Mouse (Mus musculus): ENCODE measurements around the gene Cenpf. TPM values are rescaled to one million over a fixed set of nuclear protein-coding genes. Genes with fewer than 3 reads are reported as not detected.

Cenpf gene
- 8.2 and 25.2 TPM in 2 replicates for total RNA-seq (2014; fragmentation: Nextera tagmentation)
- total RNA-seq (2017): 39.1 and 42.3 TPM in 2 replicates

GRCm38 (mm10) chr1:189687654-189688387 lies at the start of gene Cenpf:
TSS of gene Cenpf (minus strand) at chr1:189688086.
- peak; percentile 97 for ATAC-seq (replicated peaks; ENCODE audit: poor library complexity, severe bottlenecking)

- ATAC-seq (replicated peaks; ENCODE audit: poor library complexity, severe bottlenecking): no peak
Observed at GRCm38 (mm10) chr1:189732156-189732555, 44.3 kb upstream of the Cenpf start.

- ATAC-seq (replicated peaks; ENCODE audit: poor library complexity, severe bottlenecking): no peak
Observed at GRCm38 (mm10) chr1:189731697-189732096, 43.8 kb upstream of the Cenpf start.

GRCm38 (mm10) chr1:189729141-189729815 lies 41.4 kb upstream of the Cenpf start:
- no peak for ATAC-seq (replicated peaks; ENCODE audit: poor library complexity, severe bottlenecking)

- ATAC-seq (replicated peaks; ENCODE audit: poor library complexity, severe bottlenecking): no peak
Observed at GRCm38 (mm10) chr1:189728784-189729115, 40.9 kb upstream of the Cenpf start.

GRCm38 (mm10) chr1:189727884-189728783 lies 40.2 kb upstream of the Cenpf start, which contains the start of gene Ptpn14:
TSS of gene Ptpn14 (plus strand) at chr1:189728268.
- ATAC-seq (replicated peaks; ENCODE audit: poor library complexity, severe bottlenecking): peak; percentile 61

- no peak for ATAC-seq (replicated peaks; ENCODE audit: poor library complexity, severe bottlenecking)
Observed at GRCm38 (mm10) chr1:189727346-189727883, 39.5 kb upstream of the Cenpf start.

- ATAC-seq (replicated peaks; ENCODE audit: poor library complexity, severe bottlenecking): no peak
Observed at GRCm38 (mm10) chr1:189726121-189726520, 38.2 kb upstream of the Cenpf start.

- ATAC-seq (replicated peaks; ENCODE audit: poor library complexity, severe bottlenecking): no peak
Observed at GRCm38 (mm10) chr1:189718600-189718999, 30.7 kb upstream of the Cenpf start.

GRCm38 (mm10) chr1:189717546-189717945 lies 29.7 kb upstream of the Cenpf start:
- no peak for ATAC-seq (replicated peaks; ENCODE audit: poor library complexity, severe bottlenecking)

- ATAC-seq (replicated peaks; ENCODE audit: poor library complexity, severe bottlenecking): peak; percentile 33; the same call in 1 of the 2 replicates
Observed at GRCm38 (mm10) chr1:189715915-189716797, 28.3 kb upstream of the Cenpf start.

GRCm38 (mm10) chr1:189709001-189709400 lies 21.1 kb upstream of the Cenpf start:
- no peak for ATAC-seq (replicated peaks; ENCODE audit: poor library complexity, severe bottlenecking)

GRCm38 (mm10) chr1:189707419-189707818 lies 19.5 kb upstream of the Cenpf start:
- ATAC-seq (replicated peaks; ENCODE audit: poor library complexity, severe bottlenecking): 0 out of 2 replicates have a peak, but pooled peaks have one; percentile 21

- peak; percentile 85 for ATAC-seq (replicated peaks; ENCODE audit: poor library complexity, severe bottlenecking)
Observed at GRCm38 (mm10) chr1:189707014-189707413, 19.1 kb upstream of the Cenpf start.

- no peak for ATAC-seq (replicated peaks; ENCODE audit: poor library complexity, severe bottlenecking)
Observed at GRCm38 (mm10) chr1:189706040-189706645, 18.3 kb upstream of the Cenpf start.

- no peak; the same call in 1 of the 2 replicates for ATAC-seq (replicated peaks; ENCODE audit: poor library complexity, severe bottlenecking)
Observed at GRCm38 (mm10) chr1:189703591-189703990, 15.7 kb upstream of the Cenpf start.

GRCm38 (mm10) chr1:189703156-189703555 lies 15.3 kb upstream of the Cenpf start:
- ATAC-seq (replicated peaks; ENCODE audit: poor library complexity, severe bottlenecking): no peak

GRCm38 (mm10) chr1:189700990-189701389 lies 13.1 kb upstream of the Cenpf start:
- ATAC-seq (replicated peaks; ENCODE audit: poor library complexity, severe bottlenecking): peak; percentile 77

- no peak for ATAC-seq (replicated peaks; ENCODE audit: poor library complexity, severe bottlenecking)
Observed at GRCm38 (mm10) chr1:189700186-189700585, 12.3 kb upstream of the Cenpf start.
